ENCODE assay signal across 18 mouse cellular contexts in genomic region chr3:135798665-135799064, GRCm38 (mm10). TPM values are rescaled to one million over a fixed set of nuclear protein-coding genes. Genes with fewer than 3 reads are reported as not detected.
DNase-seq lines count a peak whose midpoint lies in the region; ATAC-seq and TF ChIP-seq lines count a peak whose summit lies in the region.
"Had no signal": no experiment of that assay in that cellular context is flagged by ENCODE, and none has a peak within 500 bp of the region (broad histone marks: within the 10 kb centered on the region; RNA-seq: fewer than 3 reads in every experiment).

No protein-coding gene starts in this region.

- H3K27ac ChIP-seq in kidney, postnatal 0 days, result no peak overlapping the region
- no peak overlapping the region for H3K27ac ChIP-seq in lung, embryonic 16.5 days (ENCODE audit: low read length)
- H3K27ac ChIP-seq: forebrain, embryonic 13.5 days; left cerebral cortex, adult 2 months; liver, embryonic 13.5 days; neural tube, embryonic 13.5 days had no signal

- no peaks in the 10 kb centered on the region for H3K36me3 ChIP-seq in kidney, postnatal 0 days (ENCODE audit: insufficient read depth, low read length)
- H3K36me3 ChIP-seq in lung, embryonic 16.5 days (ENCODE audit: control insufficient read depth, insufficient read depth, low read length), result no peaks in the 10 kb centered on the region
- H3K36me3 ChIP-seq: liver, embryonic 13.5 days; neural tube, embryonic 13.5 days had no signal

- H3K4me1 ChIP-seq in kidney, postnatal 0 days (replicated peaks; ENCODE audit: insufficient read depth, low read length), result no peaks in the 10 kb centered on the region
- H3K4me1 ChIP-seq in lung, embryonic 16.5 days (replicated peaks; ENCODE audit: control insufficient read depth, insufficient read depth, low read length), result 0 out of 2 replicates have a peak, but pooled peaks cover 2% of the 10 kb centered on the region
- H3K4me1 ChIP-seq: forebrain, embryonic 13.5 days; neural tube, embryonic 13.5 days had no signal

- H3K27me3 ChIP-seq in kidney, postnatal 0 days (ENCODE audit: insufficient read depth, low read length), result no peaks in the 10 kb centered on the region
- H3K27me3 ChIP-seq in lung, embryonic 16.5 days (ENCODE audit: control insufficient read depth, insufficient read depth, low read depth, low read length), result no peaks in the 10 kb centered on the region
- H3K27me3 ChIP-seq: forebrain, embryonic 13.5 days; liver, embryonic 13.5 days; neural tube, embryonic 13.5 days had no signal

- no peak overlapping the region for H3K4me3 ChIP-seq in kidney, postnatal 0 days (replicated peaks; ENCODE audit: low read depth, low read length)
- no peak overlapping the region for H3K4me3 ChIP-seq in lung, embryonic 16.5 days (ENCODE audit: low read length)
- H3K4me3 ChIP-seq: forebrain, embryonic 13.5 days; left cerebral cortex, adult 2 months; liver, embryonic 13.5 days; neural tube, embryonic 13.5 days had no signal

- 34% methylated on average over 1 of the region's 1 CpGs for WGBS in kidney, postnatal 0 days
- 7% methylated on average over 1 of the region's 1 CpGs for WGBS in lung, embryonic 16.5 days

- no peak for ATAC-seq in kidney, postnatal 0 days (replicated peaks; ENCODE audit: low FRiP score, low read depth)
- peak; percentile 36; the same call in 1 of the 2 replicates for ATAC-seq in lung, embryonic 16.5 days (ENCODE audit: low read depth)
- ATAC-seq: forebrain, embryonic 13.5 days had no signal

- no peak overlapping the region for H3K9ac ChIP-seq in kidney, postnatal 0 days (ENCODE audit: low read depth, low read length)
- no peak overlapping the region for H3K9ac ChIP-seq in lung, embryonic 16.5 days (ENCODE audit: low read length)
- H3K9ac ChIP-seq: forebrain, embryonic 13.5 days; liver, embryonic 13.5 days; neural tube, embryonic 13.5 days had no signal

- H3K9me3 ChIP-seq in kidney, postnatal 0 days (replicated peaks; ENCODE audit: low read length), result no peaks in the 10 kb centered on the region
- no peaks in the 10 kb centered on the region for H3K9me3 ChIP-seq in lung, embryonic 16.5 days (ENCODE audit: control insufficient read depth, low read length)
- H3K9me3 ChIP-seq: forebrain, embryonic 13.5 days; liver, embryonic 13.5 days; neural tube, embryonic 13.5 days had no signal

- DNase-seq in kidney, postnatal 0 days (ENCODE audit: low spot score), result peak; percentile 41
- DNase-seq in kidney, adult 9 months, result no peak
- no peak for DNase-seq in lung, adult 18-20 months
- DNase-seq in forelimb bud, embryonic 11.5 days (ENCODE audit: low read depth, low spot score), result peak; percentile 68
- DNase-seq in mesoderm, embryonic 11.5 days (ENCODE audit: low read depth, low spot score), result peak; percentile 28
- no peak for DNase-seq in left cerebral cortex, adult 9 months (ENCODE audit: low spot score in 2 of 2)
- DNase-seq in cerebellum, postnatal 10 days, result no peak
- DNase-seq: adrenal gland, postnatal 25 days; cerebellum, adult 11 months; embryo, embryonic 11 days; gastrocnemius, postnatal 36 days; liver, embryonic 13.5 days; right cerebral cortex, adult 18-20 months; thymus, postnatal 25 days had no signal

- no peak overlapping the region for H3K4me2 ChIP-seq in kidney, postnatal 0 days (ENCODE audit: low read length)
- H3K4me2 ChIP-seq in lung, embryonic 16.5 days (ENCODE audit: low read depth, low read length), result no peak overlapping the region
- H3K4me2 ChIP-seq: forebrain, embryonic 13.5 days; liver, embryonic 13.5 days; neural tube, embryonic 13.5 days had no signal

- no peak for TF ChIP-seq CTCF in kidney, postnatal 0 days (IDR thresholded peaks at IDR 0.05; ENCODE audit: low read depth)

RNA-seq across cellular contexts. Expression of gene Slc39a8, which starts 26.4 kb away (rescaled TPM):
- polyA plus RNA-seq in kidney, postnatal 0 days (2015; fragmentation: Nextera tagmentation; extraction: Ambion mirVana), result 25.0 and 25.9 TPM in 2 replicates
- polyA plus RNA-seq in lung, embryonic 16.5 days (2015; fragmentation: Nextera tagmentation; extraction: Ambion mirVana), result 20.2 and 21.7 TPM in 2 replicates

Comparison
In these comparisons a context has a peak if more than half of its experiments do, and no peak if none do; other contexts are left out.
1. DNase-seq: peak in kidney, postnatal 0 days (single experiment), forelimb bud, embryonic 11.5 days (single experiment) and mesoderm, embryonic 11.5 days (single experiment); none in kidney, adult 9 months (single experiment), lung, adult 18-20 months (0 of 2), left cerebral cortex, adult 9 months (0 of 2) and cerebellum, postnatal 10 days (0 of 2).